Mouse (Mus musculus): ENCODE measurements around the gene Kmt2b. TPM values are rescaled to one million over a fixed set of nuclear protein-coding genes. Genes with fewer than 3 reads are reported as not detected.

Gene Kmt2b
- polyA plus RNA-seq, 1 experiment from 2014 or later: 11.7 TPM

- Histone ChIP-seq H3K36me3 (ENCODE audit: control insufficient read depth, insufficient read depth, low read length) (peaks cover 52% of the 10 kb centered on the region), H3K27me3 (replicated peaks; ENCODE audit: control insufficient read depth, insufficient read depth, low read length) (no peaks in the 10 kb centered on the region), H3K9me3 (ENCODE audit: control insufficient read depth, low read length) (no peaks in the 10 kb centered on the region), H3K9ac (ENCODE audit: low read depth, low read length) (peak overlapping the region; percentile 96; the same call in 1 of the 2 replicates), H3K4me2 (ENCODE audit: low read depth, low read length) (no peak overlapping the region), H3K4me3 (ENCODE audit: low read depth, low read length) (peak overlapping the region; percentile 94), H3K4me1 (ENCODE audit: control insufficient read depth, insufficient read depth, low read length) (peaks cover 7% of the 10 kb centered on the region; the same call in 1 of the 2 replicates), H3K27ac (replicated peaks; ENCODE audit: low read depth, low read length) (no peak overlapping the region)
- DNase-seq (ENCODE audit: low spot score) (no peak), ATAC-seq (ENCODE audit: low read depth) (no peak)
- WGBS: 91% methylated on average over 28 of the region's 28 CpGs
Measured at GRCm38 (mm10) chr7:30586455-30587020, 2.0 kb downstream of the Kmt2b start.

- Histone ChIP-seq H3K9me3 (ENCODE audit: control insufficient read depth, low read length) (no peaks in the 10 kb centered on the region), H3K9ac (ENCODE audit: low read depth, low read length) (no peak overlapping the region), H3K27ac (replicated peaks; ENCODE audit: low read depth, low read length) (no peak overlapping the region), H3K27me3 (replicated peaks; ENCODE audit: control insufficient read depth, insufficient read depth, low read length) (no peaks in the 10 kb centered on the region), H3K4me1 (ENCODE audit: control insufficient read depth, insufficient read depth, low read length) (peaks cover 7% of the 10 kb centered on the region; the same call in 1 of the 2 replicates), H3K4me3 (ENCODE audit: low read depth, low read length) (no peak overlapping the region), H3K36me3 (ENCODE audit: control insufficient read depth, insufficient read depth, low read length) (peaks cover 66% of the 10 kb centered on the region), H3K4me2 (ENCODE audit: low read depth, low read length) (no peak overlapping the region)
- DNase-seq (ENCODE audit: low spot score): no peak
- WGBS: 96% methylated on average over 7 of the region's 7 CpGs
- ATAC-seq (ENCODE audit: low read depth): no peak
Measured at GRCm38 (mm10) chr7:30585170-30585569, 3.4 kb downstream of the Kmt2b start.

- H3K27me3 ChIP-seq (replicated peaks; ENCODE audit: control insufficient read depth, insufficient read depth, low read length): no peaks in the 10 kb centered on the region
- peaks cover 7% of the 10 kb centered on the region; the same call in 1 of the 2 replicates for H3K4me1 ChIP-seq (ENCODE audit: control insufficient read depth, insufficient read depth, low read length)
- H3K4me3 ChIP-seq (ENCODE audit: low read depth, low read length): no peak overlapping the region
- WGBS: 95% methylated on average over 10 of the region's 10 CpGs
- no peak for ATAC-seq (ENCODE audit: low read depth)
- H3K27ac ChIP-seq (replicated peaks; ENCODE audit: low read depth, low read length): no peak overlapping the region
- H3K36me3 ChIP-seq (ENCODE audit: control insufficient read depth, insufficient read depth, low read length): peaks cover 74% of the 10 kb centered on the region
- no peaks in the 10 kb centered on the region for H3K9me3 ChIP-seq (ENCODE audit: control insufficient read depth, low read length)
- H3K4me2 ChIP-seq (ENCODE audit: low read depth, low read length): no peak overlapping the region
- H3K9ac ChIP-seq (ENCODE audit: low read depth, low read length): no peak overlapping the region
- no peak for DNase-seq (ENCODE audit: low spot score)
Measured at GRCm38 (mm10) chr7:30584339-30584738, 4.2 kb downstream of the Kmt2b start.

GRCm38 (mm10) chr7:30581547-30581946 lies 7.0 kb downstream of the Kmt2b start:
- Histone ChIP-seq H3K4me1 (ENCODE audit: control insufficient read depth, insufficient read depth, low read length) (no peaks in the 10 kb centered on the region), H3K4me3 (ENCODE audit: low read depth, low read length) (no peak overlapping the region), H3K36me3 (ENCODE audit: control insufficient read depth, insufficient read depth, low read length) (peaks cover 100% of the 10 kb centered on the region), H3K9me3 (ENCODE audit: control insufficient read depth, low read length) (no peaks in the 10 kb centered on the region), H3K4me2 (ENCODE audit: low read depth, low read length) (no peak overlapping the region), H3K27me3 (replicated peaks; ENCODE audit: control insufficient read depth, insufficient read depth, low read length) (no peaks in the 10 kb centered on the region), H3K27ac (replicated peaks; ENCODE audit: low read depth, low read length) (no peak overlapping the region), H3K9ac (ENCODE audit: low read depth, low read length) (no peak overlapping the region)
- DNase-seq (ENCODE audit: low spot score) (no peak), ATAC-seq (ENCODE audit: low read depth) (no peak)
- WGBS: 95% methylated on average over 16 of the region's 16 CpGs

GRCm38 (mm10) chr7:30579950-30580349 lies 8.6 kb downstream of the Kmt2b start:
- Histone ChIP-seq H3K36me3 (ENCODE audit: control insufficient read depth, insufficient read depth, low read length) (peaks cover 100% of the 10 kb centered on the region), H3K9me3 (ENCODE audit: control insufficient read depth, low read length) (no peaks in the 10 kb centered on the region), H3K9ac (ENCODE audit: low read depth, low read length) (no peak overlapping the region), H3K4me2 (ENCODE audit: low read depth, low read length) (no peak overlapping the region), H3K27me3 (replicated peaks; ENCODE audit: control insufficient read depth, insufficient read depth, low read length) (no peaks in the 10 kb centered on the region), H3K4me1 (ENCODE audit: control insufficient read depth, insufficient read depth, low read length) (no peaks in the 10 kb centered on the region), H3K27ac (replicated peaks; ENCODE audit: low read depth, low read length) (no peak overlapping the region), H3K4me3 (ENCODE audit: low read depth, low read length) (no peak overlapping the region)
- ATAC-seq (ENCODE audit: low read depth): no peak
- WGBS: 87% methylated on average over 8 of the region's 8 CpGs
- no peak for DNase-seq (ENCODE audit: low spot score)

- Histone ChIP-seq H3K4me1 (ENCODE audit: control insufficient read depth, insufficient read depth, low read length) (no peaks in the 10 kb centered on the region), H3K9me3 (ENCODE audit: control insufficient read depth, low read length) (no peaks in the 10 kb centered on the region), H3K4me2 (ENCODE audit: low read depth, low read length) (no peak overlapping the region), H3K27ac (replicated peaks; ENCODE audit: low read depth, low read length) (no peak overlapping the region), H3K9ac (ENCODE audit: low read depth, low read length) (no peak overlapping the region), H3K4me3 (ENCODE audit: low read depth, low read length) (no peak overlapping the region), H3K36me3 (ENCODE audit: control insufficient read depth, insufficient read depth, low read length) (peaks cover 100% of the 10 kb centered on the region), H3K27me3 (replicated peaks; ENCODE audit: control insufficient read depth, insufficient read depth, low read length) (no peaks in the 10 kb centered on the region)
- WGBS: 84% methylated on average over 2 of the region's 2 CpGs
- DNase-seq (ENCODE audit: low spot score) (no peak), ATAC-seq (ENCODE audit: low read depth) (no peak)
Measured at GRCm38 (mm10) chr7:30572969-30573368, 15.6 kb downstream of the Kmt2b start.

GRCm38 (mm10) chr7:30572389-30572788 lies 16.1 kb downstream of the Kmt2b start:
- ATAC-seq (ENCODE audit: low read depth): no peak
- H3K36me3 ChIP-seq (ENCODE audit: control insufficient read depth, insufficient read depth, low read length): peaks cover 97% of the 10 kb centered on the region

GRCm38 (mm10) chr7:30567555-30567954 lies 21.0 kb downstream of the Kmt2b start:
- Histone ChIP-seq H3K4me2 (ENCODE audit: low read depth, low read length) (no peak overlapping the region), H3K27me3 (replicated peaks; ENCODE audit: control insufficient read depth, insufficient read depth, low read length) (no peaks in the 10 kb centered on the region), H3K36me3 (ENCODE audit: control insufficient read depth, insufficient read depth, low read length) (peaks cover 74% of the 10 kb centered on the region), H3K27ac (replicated peaks; ENCODE audit: low read depth, low read length) (no peak overlapping the region), H3K4me1 (ENCODE audit: control insufficient read depth, insufficient read depth, low read length) (no peaks in the 10 kb centered on the region; the same call in 1 of the 2 replicates), H3K9me3 (ENCODE audit: control insufficient read depth, low read length) (no peaks in the 10 kb centered on the region), H3K9ac (ENCODE audit: low read depth, low read length) (no peak overlapping the region), H3K4me3 (ENCODE audit: low read depth, low read length) (no peak overlapping the region)
- DNase-seq (ENCODE audit: low spot score) (no peak), ATAC-seq (ENCODE audit: low read depth) (no peak)
- 83% methylated on average over 11 of the region's 11 CpGs for WGBS

More at GRCm38 (mm10) chr7:30572389-30572788, 16.1 kb downstream of the Kmt2b start:
- Histone ChIP-seq H3K9me3 (ENCODE audit: control insufficient read depth, low read length) (no peaks in the 10 kb centered on the region), H3K9ac (ENCODE audit: low read depth, low read length) (no peak overlapping the region), H3K4me3 (ENCODE audit: low read depth, low read length) (no peak overlapping the region), H3K4me1 (ENCODE audit: control insufficient read depth, insufficient read depth, low read length) (no peaks in the 10 kb centered on the region), H3K27me3 (replicated peaks; ENCODE audit: control insufficient read depth, insufficient read depth, low read length) (no peaks in the 10 kb centered on the region), H3K4me2 (ENCODE audit: low read depth, low read length) (no peak overlapping the region), H3K27ac (replicated peaks; ENCODE audit: low read depth, low read length) (no peak overlapping the region)
- no peak for DNase-seq (ENCODE audit: low spot score)
- 89% methylated on average over 5 of the region's 5 CpGs for WGBS

- no peak overlapping the region for H3K4me3 ChIP-seq (ENCODE audit: low read depth, low read length)
- DNase-seq (ENCODE audit: low spot score) (no peak), ATAC-seq (ENCODE audit: low read depth) (no peak)
- no peak overlapping the region for H3K4me2 ChIP-seq (ENCODE audit: low read depth, low read length)
- peaks cover 58% of the 10 kb centered on the region for H3K36me3 ChIP-seq (ENCODE audit: control insufficient read depth, insufficient read depth, low read length)
- H3K9me3 ChIP-seq (ENCODE audit: control insufficient read depth, low read length): no peaks in the 10 kb centered on the region
- no peak overlapping the region for H3K9ac ChIP-seq (ENCODE audit: low read depth, low read length)
- H3K27me3 ChIP-seq (replicated peaks; ENCODE audit: control insufficient read depth, insufficient read depth, low read length): no peaks in the 10 kb centered on the region
- H3K4me1 ChIP-seq (ENCODE audit: control insufficient read depth, insufficient read depth, low read length): no peaks in the 10 kb centered on the region; the same call in 1 of the 2 replicates
- H3K27ac ChIP-seq (replicated peaks; ENCODE audit: low read depth, low read length): no peak overlapping the region
- WGBS: 88% methylated on average over 9 of the region's 9 CpGs
Measured at GRCm38 (mm10) chr7:30566033-30566432, 22.5 kb downstream of the Kmt2b start.
